Mouse (Mus musculus) adrenal gland, adult 2 months (tissue): ENCODE data around the gene Stard13. TPM values are rescaled to one million over a fixed set of nuclear protein-coding genes. Genes with fewer than 3 reads are reported as not detected.
A peak's percentile ranks its signal among the peaks of the same experiment; 100 is the strongest.

Experiments
- DNase-seq: peaks from one replicate; pipeline ENCODE4 v3.0.0; 2021
- polyA plus RNA-seq: library from polyadenylated mRNA; depleted of rRNA; stranded (reverse); fragments of >200 nt; gene quantifications from 2 replicates; pipeline ENCODE4 v1.2.3, GENCODE M21; 2012; rRNA removed
- total RNA-seq, 2 experiments: library from RNA; stranded (reverse); gene quantifications; 2 replicates each; pipeline ENCODE4 v1.2.3; 2021

The Stard13 gene
- total and polyA plus RNA-seq, 3 experiments = 5.0 to 20.4 (median 11.3) TPM

DNA sequence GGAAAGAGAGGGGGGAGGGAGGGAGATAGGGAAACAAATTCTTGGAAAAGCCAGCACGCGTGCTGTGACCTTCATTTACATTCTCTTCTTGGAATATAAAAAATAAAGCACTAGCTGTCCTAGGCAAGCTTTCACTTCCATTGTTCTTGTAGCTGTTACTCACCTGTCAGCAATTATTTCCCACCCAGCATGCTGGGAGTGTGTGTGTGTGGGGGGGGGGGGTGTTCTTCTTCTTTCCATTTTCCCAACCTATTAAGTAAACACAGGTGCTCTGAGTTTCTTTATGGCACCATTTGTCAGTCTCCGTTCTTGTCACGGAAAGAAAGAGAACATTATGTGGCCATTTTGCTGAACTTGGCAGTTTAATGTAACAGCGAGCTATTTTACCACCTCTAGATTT is 214.7 kb downstream of the Stard13 start:
- no peak for DNase-seq

GRCm38 (mm10) chr5:151018450-151018849 is 215.2 kb downstream of the Stard13 start:
- DNase-seq = no peak

DNA sequence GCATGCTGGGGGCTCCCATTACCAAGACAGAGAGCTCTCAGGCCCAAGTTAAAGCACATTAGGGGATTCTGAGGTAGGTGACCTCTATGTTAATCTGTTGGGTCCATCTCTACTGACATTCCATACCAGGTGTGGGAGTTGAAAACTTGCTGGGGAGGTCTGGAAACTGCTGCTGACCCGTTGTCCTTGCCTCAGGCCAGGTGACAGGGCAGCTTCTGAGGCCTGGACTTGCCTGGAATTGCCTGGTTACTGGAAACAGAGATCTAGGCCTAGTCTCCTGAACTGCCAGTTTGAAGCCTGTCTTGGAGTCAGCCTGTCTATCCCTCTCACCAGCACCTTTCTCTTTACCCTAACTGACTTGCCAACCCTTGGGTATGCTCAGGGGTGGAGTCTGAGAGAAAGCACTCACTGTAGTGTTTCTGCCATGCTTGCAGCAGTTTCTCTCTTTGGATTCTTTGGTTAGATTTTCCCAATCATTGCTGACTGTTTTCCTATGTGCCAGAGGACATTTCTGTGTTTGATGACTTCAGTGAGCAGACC is 229.3 kb downstream of the Stard13 start:
- no peak for DNase-seq

GRCm38 (mm10) chr5:151002051-151002450 is 231.6 kb downstream of the Stard13 start:
- DNase-seq = no peak

- no peak for DNase-seq
Observed at GRCm38 (mm10) chr5:151001111-151001510, 232.5 kb downstream of the Stard13 start.

GRCm38 (mm10) chr5:150996586-150996985 is 237.1 kb downstream of the Stard13 start:
- peak; percentile 59 for DNase-seq

DNA sequence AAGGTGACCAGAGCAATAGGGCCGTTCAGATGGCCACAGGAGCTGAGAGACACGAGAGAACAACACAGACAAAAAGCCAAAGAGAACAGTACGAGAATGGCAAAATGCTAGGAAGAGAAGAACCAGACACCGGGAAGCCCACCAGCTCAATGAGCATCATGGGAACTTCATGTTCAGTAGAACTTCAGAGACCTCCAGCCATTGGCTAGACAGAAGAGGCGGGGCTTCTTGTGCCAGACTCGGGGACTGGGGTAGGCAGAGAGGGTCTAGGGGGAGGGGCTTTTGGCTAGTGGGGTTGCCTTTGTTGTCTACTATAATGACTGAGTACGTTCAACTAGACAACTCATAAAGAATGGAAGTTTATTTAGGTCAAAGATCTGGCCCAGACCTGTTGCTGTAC is 239.5 kb downstream of the Stard13 start:
- no peak for DNase-seq

Other genes starting within 250 kb of the Stard13 start
- gene Gm42906, start 194.3 kb upstream of the Stard13 start, total RNA-seq = not detected
- gene Gm42906, start 194.3 kb upstream of the Stard13 start, polyA plus RNA-seq = not detected in 2 replicates